Comparison of ENCODE assay signal across 8 mouse cellular contexts in genomic region chr16:31276539-31276938, GRCm38 (mm10). TPM values are rescaled to one million over a fixed set of nuclear protein-coding genes. Genes with fewer than 3 reads are reported as not detected.
DNase-seq lines count a peak whose midpoint lies in the region; ATAC-seq and TF ChIP-seq lines count a peak whose summit lies in the region.

No protein-coding gene starts in this region.

- H3K27ac ChIP-seq in liver, embryonic 12.5 days: no peak overlapping the region
- H3K27ac ChIP-seq in heart, embryonic 15.5 days: peak overlapping the region; percentile 90
- H3K27ac ChIP-seq in layer of hippocampus, adult 2 months: peak overlapping the region; percentile 92
- H3K27ac ChIP-seq in neural tube, embryonic 15.5 days (replicated peaks): peak overlapping the region; percentile 39; the same call in 1 of the 2 replicates

- H3K9ac ChIP-seq in liver, embryonic 12.5 days: no peak overlapping the region
- H3K9ac ChIP-seq in heart, embryonic 15.5 days: no peak overlapping the region
- H3K9ac ChIP-seq in neural tube, embryonic 15.5 days (replicated peaks): no peak overlapping the region

- H3K36me3 ChIP-seq in liver, embryonic 12.5 days: peaks cover 2% of the 10 kb centered on the region; the same call in 1 of the 2 replicates
- H3K36me3 ChIP-seq in heart, embryonic 15.5 days: no peaks in the 10 kb centered on the region
- no peaks in the 10 kb centered on the region for H3K36me3 ChIP-seq in neural tube, embryonic 15.5 days

- H3K9me3 ChIP-seq in liver, embryonic 12.5 days (replicated peaks): no peaks in the 10 kb centered on the region
- H3K9me3 ChIP-seq in heart, embryonic 15.5 days (replicated peaks): no peaks in the 10 kb centered on the region
- H3K9me3 ChIP-seq in neural tube, embryonic 15.5 days (replicated peaks): no peaks in the 10 kb centered on the region

- no peaks in the 10 kb centered on the region; the same call in 1 of the 2 replicates for H3K27me3 ChIP-seq in liver, embryonic 12.5 days (replicated peaks)
- no peaks in the 10 kb centered on the region for H3K27me3 ChIP-seq in heart, embryonic 15.5 days
- no peaks in the 10 kb centered on the region for H3K27me3 ChIP-seq in neural tube, embryonic 15.5 days (replicated peaks)

- DNase-seq in liver: peak; percentile 24
- DNase-seq in cerebellum, postnatal 10 days: peak; percentile 75 to 81
- no peak for DNase-seq in layer of hippocampus, adult 2 months (ENCODE audit: low spot score in 2 of 2)
- DNase-seq in natural killer cell, adult 2 months (ENCODE audit: low spot score in 2 of 2): no peak
- DNase-seq in retina, postnatal 1 day: no peak

- ATAC-seq in liver, embryonic 12.5 days: no peak
- peak; percentile 50 for ATAC-seq in heart, embryonic 15.5 days (replicated peaks; ENCODE audit: insufficient number of reproducible peaks, insufficient read depth, low FRiP score, low read depth)
- no peak for ATAC-seq in neural tube, embryonic 15.5 days (ENCODE audit: low FRiP score)

- no peak for TF ChIP-seq CTCF in layer of hippocampus, adult 2 months (conservative IDR thresholded peaks at IDR 0.05)

- WGBS in liver, embryonic 12.5 days (ENCODE audit: insufficient replicate concordance): 29% methylated on average over 7 of the region's 7 CpGs
- WGBS in heart, embryonic 15.5 days: 37% methylated on average over 7 of the region's 7 CpGs
- 60% methylated on average over 7 of the region's 7 CpGs for WGBS in neural tube, embryonic 15.5 days

- peaks cover 41% of the 10 kb centered on the region for H3K4me1 ChIP-seq in liver, embryonic 12.5 days
- H3K4me1 ChIP-seq in heart, embryonic 15.5 days (replicated peaks): peaks cover 36% of the 10 kb centered on the region
- H3K4me1 ChIP-seq in neural tube, embryonic 15.5 days: peaks cover 24% of the 10 kb centered on the region

- H3K4me3 ChIP-seq in liver, embryonic 12.5 days: no peak overlapping the region
- no peak overlapping the region for H3K4me3 ChIP-seq in heart, embryonic 15.5 days
- H3K4me3 ChIP-seq in layer of hippocampus, adult 2 months: no peak overlapping the region
- no peak overlapping the region for H3K4me3 ChIP-seq in neural tube, embryonic 15.5 days (replicated peaks)

- H3K4me2 ChIP-seq in liver, embryonic 12.5 days: no peak overlapping the region
- H3K4me2 ChIP-seq in heart, embryonic 15.5 days: no peak overlapping the region
- H3K4me2 ChIP-seq in neural tube, embryonic 15.5 days: no peak overlapping the region

RNA-seq across cellular contexts. Expression of gene Ppp1r2, which starts 1.5 kb away (rescaled TPM):
- polyA plus RNA-seq in liver, embryonic 12.5 days (2016; fragmentation: Nextera tagmentation; extraction: Ambion mirVana): 48.4 and 49.9 TPM in 2 replicates
- polyA plus RNA-seq in heart, embryonic 15.5 days (2015; fragmentation: Nextera tagmentation; extraction: Ambion mirVana): 92.0 and 94.9 TPM in 2 replicates
- total RNA-seq in layer of hippocampus, adult 2 months (2021): 10 to 100 TPM; 93.3 to 98.1 TPM
- polyA plus RNA-seq in neural tube, embryonic 15.5 days (2015; fragmentation: Nextera tagmentation; extraction: Ambion mirVana): 121 and 123 TPM in 2 replicates

RNA-seq across cellular contexts. Expression of gene Apod, which starts 38.1 kb away (rescaled TPM):
- not detected in 2 replicates for polyA plus RNA-seq in liver, embryonic 12.5 days (2016; fragmentation: Nextera tagmentation; extraction: Ambion mirVana)
- 0.33 and 0.35 TPM in 2 replicates for polyA plus RNA-seq in heart, embryonic 15.5 days (2015; fragmentation: Nextera tagmentation; extraction: Ambion mirVana)
- total RNA-seq in layer of hippocampus, adult 2 months (2021): 100 to 1,000 TPM; 107 to 123 TPM
- 48.8 and 54.0 TPM in 2 replicates for polyA plus RNA-seq in neural tube, embryonic 15.5 days (2015; fragmentation: Nextera tagmentation; extraction: Ambion mirVana)

Comparison
In these comparisons a context has a peak if more than half of its experiments do, and no peak if none do; other contexts are left out.
1. DNase-seq: peak in liver (single experiment) and cerebellum, postnatal 10 days (2 of 2); none in layer of hippocampus, adult 2 months (0 of 2), natural killer cell, adult 2 months (0 of 2) and retina, postnatal 1 day (single experiment).
2. RNA of gene Apod, which starts 38.1 kb away (polyA plus RNA-seq): 48.8 to 54.0 TPM in neural tube, embryonic 15.5 days; 0.33 to 0.35 TPM in heart, embryonic 15.5 days and not detected in liver, embryonic 12.5 days; every median in the first group is over 10 times any median in the second.